Mouse (Mus musculus) hindbrain, embryonic 15.5 days (tissue): ENCODE results near the gene Bpifb2. TPM values are rescaled to one million over a fixed set of nuclear protein-coding genes. Genes with fewer than 3 reads are reported as not detected.
"Not testable (repeated sequence)": the region's sequence is repeated elsewhere in the genome, so short reads cannot be mapped to it uniquely, and the experiment has no call there.

Source experiments
- ATAC-seq: fragments of 200-750 bp; cut with Nextera tagmentation; 2 replicates; pipeline ENCODE4 v1.8.0; 2017; ENCODE audit warnings: low read depth, moderate number of reproducible peaks, moderate TSS enrichment; ENCODE audit not compliant: low FRiP score
- H3K27ac ChIP-seq: fragments of 300-500 bp; sonication (generic); replicated peaks from 2 replicates; pipeline ENCODE4 v1.5.1; 2015; ENCODE audit warnings: mild to moderate bottlenecking, inconsistent platforms
- H3K27me3 ChIP-seq: fragments of 300-500 bp; sonication (generic); 2 replicates; pipeline ENCODE4 v1.6.1; 2015; ENCODE audit warnings: control low read depth, inconsistent platforms
- H3K36me3 ChIP-seq: fragments of 300-500 bp; sonication (generic); 2 replicates; pipeline ENCODE4 v1.6.1; 2015; ENCODE audit warnings: control low read depth, inconsistent platforms
- H3K4me1 ChIP-seq: fragments of 300-500 bp; sonication (generic); replicated peaks from 2 replicates; pipeline ENCODE4 v1.6.1; 2015; ENCODE audit warnings: control low read depth, inconsistent platforms
- H3K4me2 ChIP-seq: fragments of 300-500 bp; sonication (generic); 2 replicates; pipeline ENCODE4 v1.6.1; 2015; ENCODE audit warnings: moderate library complexity, mild to moderate bottlenecking, inconsistent platforms
- H3K4me3 ChIP-seq: fragments of 300-500 bp; sonication (generic); 2 replicates; pipeline ENCODE4 v1.5.1; 2015; ENCODE audit warnings: mild to moderate bottlenecking, inconsistent platforms
- H3K9ac ChIP-seq: fragments of 300-500 bp; sonication (generic); 2 replicates; pipeline ENCODE4 v1.6.1; 2015; ENCODE audit warnings: inconsistent platforms
- H3K9me3 ChIP-seq: fragments of 300-500 bp; sonication (generic); 2 replicates; pipeline ENCODE4 v1.6.1; 2016; ENCODE audit warnings: control low read depth, inconsistent platforms
- WGBS: fragments of 180-500 bp; shearing (Covaris S2); methylation state at CpG from one replicate; pipeline ENCODE4 v1.1.7; 2015; 5-methylcytosine and 5-hydroxymethylcytosine counted together
- polyA plus RNA-seq: library from polyadenylated mRNA; unstranded; fragments of >200 nt; fragmentation: Nextera tagmentation; extraction: Ambion mirVana; gene quantifications from 2 replicates; pipeline ENCODE4 v1.2.1, GENCODE M21; 2015

Bpifb2 gene
- 0.17 TPM in 1 of 2 replicates, not detected in the other for polyA plus RNA-seq

DNA sequence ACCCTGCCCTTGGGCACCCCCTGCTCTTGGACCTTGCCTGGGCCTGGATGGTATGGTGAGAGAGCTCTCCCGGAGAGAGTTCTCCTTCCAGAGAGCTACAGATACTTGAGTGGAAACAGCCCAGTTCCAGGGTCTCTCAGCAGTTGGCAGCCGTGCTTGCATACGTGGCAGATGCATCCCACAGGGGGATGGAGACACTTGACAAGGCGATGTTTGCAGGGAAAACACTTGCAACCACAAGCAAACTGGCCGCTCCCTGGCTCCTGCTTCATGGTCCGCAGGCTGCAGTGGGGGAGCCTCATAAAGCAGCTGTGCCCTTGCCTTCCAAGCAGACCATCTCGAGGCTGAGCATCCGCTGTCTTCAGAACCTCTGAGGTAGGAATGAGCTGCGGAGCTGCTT lies at the start of gene Bpifb2:
TSS of gene Bpifb2 (plus strand) at position 301 of the 400 bp plus-strand sequence.
- Histone ChIP-seq H3K4me3 (no peak within 1 kb of the TSS), H3K9me3 (no peaks in the 10 kb centered on the region), H3K9ac (no peak within 1 kb of the TSS), H3K27me3 (no peaks in the 10 kb centered on the region), H3K4me1 (no peaks in the 10 kb centered on the region), H3K36me3 (no peaks in the 10 kb centered on the region), H3K27ac (no peak within 1 kb of the TSS), H3K4me2 (no peak within 1 kb of the TSS)
- no peak for ATAC-seq
- WGBS, result 71% methylated on average over 9 of the region's 9 CpGs

DNA sequence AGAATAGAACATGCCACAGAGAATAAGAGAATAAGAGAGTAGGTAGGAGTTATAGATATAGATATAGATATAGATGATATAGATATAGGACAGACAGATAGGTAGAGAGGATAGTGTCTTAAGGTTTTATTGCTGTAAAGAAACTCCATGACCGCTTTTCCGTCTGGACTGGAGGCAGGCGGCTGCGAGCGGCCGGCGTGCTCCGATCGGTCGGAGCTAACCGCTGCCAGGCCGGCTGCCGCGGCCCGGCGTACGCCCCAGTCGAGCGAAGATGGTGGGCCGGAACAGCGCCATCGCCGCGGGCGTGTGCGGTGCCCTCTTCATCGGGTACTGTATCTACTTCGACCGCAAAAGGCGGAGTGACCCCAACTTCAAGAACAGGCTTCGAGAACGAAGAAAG lies 48.9 kb upstream of the Bpifb2 start:
- not testable (repeated sequence) for H3K27ac ChIP-seq, H3K4me3 ChIP-seq, H3K9ac ChIP-seq, H3K9me3 ChIP-seq, H3K4me1 ChIP-seq, ATAC-seq, H3K4me2 ChIP-seq, H3K27me3 ChIP-seq, H3K36me3 ChIP-seq
- WGBS, result 75% methylated on average over 32 of the region's 32 CpGs

DNA sequence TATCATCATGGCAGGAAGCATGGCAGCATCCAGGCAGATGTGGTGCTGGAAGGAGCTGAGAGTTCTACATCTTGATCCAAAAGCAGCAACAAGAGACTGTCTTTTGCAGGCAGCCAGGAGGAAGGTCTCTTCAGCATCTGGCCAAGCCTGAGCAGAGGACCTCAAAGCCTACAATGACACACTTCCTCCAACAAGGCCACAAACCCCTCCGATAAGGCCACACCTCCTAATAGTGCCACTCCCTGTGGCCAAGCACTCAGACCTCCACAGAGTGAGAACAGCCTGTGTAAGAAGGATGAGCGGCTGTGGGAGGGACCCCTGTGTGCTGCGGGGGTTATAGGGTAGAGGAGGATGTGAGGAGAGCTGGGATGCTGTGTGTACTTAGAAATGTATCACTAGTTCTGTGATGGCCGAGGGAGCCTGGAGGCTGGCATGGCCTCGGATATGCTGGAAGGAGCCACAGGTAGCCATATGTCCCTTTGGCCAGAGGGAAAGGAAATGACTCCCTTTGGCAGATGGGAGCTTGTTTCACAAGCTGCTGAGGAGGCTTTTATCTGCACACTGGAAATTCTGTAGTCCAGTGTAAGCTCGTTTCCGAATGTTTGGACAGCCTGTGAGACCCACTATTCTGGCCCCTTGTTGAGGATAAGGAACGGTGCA lies 47.5 kb upstream of the Bpifb2 start:
- 84% methylated on average over 8 of the region's 8 CpGs for WGBS
- Histone ChIP-seq H3K4me2 (no peak overlapping the region), H3K36me3 (no peaks in the 10 kb centered on the region), H3K4me3 (no peak overlapping the region), H3K4me1 (peaks cover 6% of the 10 kb centered on the region; the same call in 1 of the 2 replicates), H3K27ac (no peak overlapping the region), H3K9ac (no peak overlapping the region), H3K27me3 (no peaks in the 10 kb centered on the region), H3K9me3 (no peaks in the 10 kb centered on the region)
- no peak for ATAC-seq

DNA sequence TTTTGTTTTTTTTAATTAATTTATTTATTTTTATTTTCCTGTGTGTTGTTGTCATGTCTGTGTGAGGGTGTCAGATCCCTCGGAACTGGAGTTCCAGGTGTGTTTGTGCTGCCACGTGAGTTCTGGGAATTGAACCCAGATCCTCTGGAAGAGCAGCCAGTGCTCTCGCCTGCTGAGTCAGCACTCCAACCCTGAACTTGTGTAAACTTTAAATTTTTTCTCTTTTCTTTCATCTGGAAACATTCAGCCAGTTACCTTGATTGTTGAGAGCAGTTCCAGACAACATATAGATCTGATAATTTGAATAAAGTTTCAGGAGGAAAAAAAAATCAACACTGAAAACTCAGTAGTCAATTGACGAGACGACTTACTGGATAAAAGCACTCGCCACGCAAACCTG lies 46.1 kb upstream of the Bpifb2 start:
- Histone ChIP-seq H3K4me3 (no peak overlapping the region), H3K4me1 (peaks cover 6% of the 10 kb centered on the region; the same call in 1 of the 2 replicates), H3K36me3 (no peaks in the 10 kb centered on the region), H3K27ac (no peak overlapping the region), H3K9ac (no peak overlapping the region), H3K27me3 (no peaks in the 10 kb centered on the region), H3K4me2 (no peak overlapping the region), H3K9me3 (no peaks in the 10 kb centered on the region)
- 91% methylated on average over 7 of the region's 7 CpGs for WGBS
- no peak for ATAC-seq

DNA sequence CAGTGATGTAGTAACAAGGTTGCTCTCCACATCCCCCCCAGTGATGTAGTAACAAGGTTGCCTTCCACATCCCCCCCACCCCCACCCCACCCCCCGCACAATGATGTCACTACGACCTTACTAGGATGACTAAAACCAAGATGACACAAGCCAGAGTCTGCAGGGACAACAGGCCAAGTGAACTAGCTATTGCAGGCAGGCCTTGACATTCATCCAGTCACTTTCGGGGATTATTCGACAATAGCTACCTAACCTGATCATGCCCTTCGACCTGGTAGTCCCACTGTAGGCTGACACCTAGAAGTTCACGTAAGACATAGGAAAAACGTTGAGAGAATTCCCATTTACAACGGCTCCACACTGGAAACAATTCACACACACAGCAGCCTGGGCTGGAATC lies 41.6 kb upstream of the Bpifb2 start:
- no peak for ATAC-seq
- H3K9ac ChIP-seq, result no peak overlapping the region
- no peaks in the 10 kb centered on the region for H3K9me3 ChIP-seq
- H3K4me3 ChIP-seq, result no peak overlapping the region
- no peak overlapping the region for H3K27ac ChIP-seq
- H3K4me1 ChIP-seq, result no peaks in the 10 kb centered on the region
- no peak overlapping the region for H3K4me2 ChIP-seq
- WGBS, result 93% methylated on average over 8 of the region's 8 CpGs
- no peaks in the 10 kb centered on the region for H3K36me3 ChIP-seq
- H3K27me3 ChIP-seq, result no peaks in the 10 kb centered on the region

DNA sequence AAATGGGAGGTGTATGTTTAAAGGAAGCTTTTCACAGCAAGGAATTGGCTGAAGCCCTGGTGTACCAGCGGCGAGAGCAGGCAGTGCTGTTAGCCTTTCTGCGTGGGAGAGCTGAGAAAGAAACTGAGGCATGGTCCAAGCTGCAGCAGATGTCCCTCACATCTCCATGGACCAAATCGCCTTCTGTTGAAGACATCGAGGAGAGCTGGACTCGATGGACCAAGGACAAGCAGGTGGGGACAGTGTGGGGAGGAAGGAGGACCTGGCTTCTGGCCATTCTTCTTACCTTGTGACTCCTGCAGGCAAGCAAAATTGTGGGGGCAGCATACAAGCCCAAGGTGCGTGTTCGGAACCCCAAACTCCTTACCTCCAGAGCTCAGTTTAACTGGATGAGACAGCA lies 32.0 kb upstream of the Bpifb2 start:
- no peaks in the 10 kb centered on the region for H3K4me1 ChIP-seq
- H3K4me2 ChIP-seq, result no peak overlapping the region
- no peak for ATAC-seq
- WGBS, result 88% methylated on average over 8 of the region's 8 CpGs
- H3K27me3 ChIP-seq, result no peaks in the 10 kb centered on the region
- no peaks in the 10 kb centered on the region for H3K9me3 ChIP-seq
- no peaks in the 10 kb centered on the region for H3K36me3 ChIP-seq
- no peak overlapping the region for H3K27ac ChIP-seq
- H3K4me3 ChIP-seq, result no peak overlapping the region
- H3K9ac ChIP-seq, result no peak overlapping the region

DNA sequence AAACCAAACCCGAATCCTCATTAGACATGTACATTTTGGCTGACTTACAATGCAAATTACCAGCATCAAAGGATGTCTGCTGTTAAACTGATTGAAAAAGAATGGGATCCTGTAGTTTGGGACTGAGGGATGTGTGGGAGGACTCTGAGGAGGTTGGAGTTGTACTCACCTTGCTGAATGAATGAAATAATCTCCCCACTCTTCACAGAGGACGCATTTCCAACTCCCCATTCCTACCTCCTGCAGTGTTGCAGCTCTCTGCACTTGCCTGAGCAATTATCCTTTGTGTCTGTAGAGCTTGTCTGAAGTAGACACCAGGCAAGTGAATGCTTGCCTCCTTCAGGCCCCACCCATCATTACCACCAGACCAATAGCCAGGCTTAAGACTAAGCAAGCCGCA lies 26.5 kb upstream of the Bpifb2 start:
- ATAC-seq, result no peak
- Histone ChIP-seq H3K27ac (no peak overlapping the region), H3K36me3 (no peaks in the 10 kb centered on the region), H3K4me2 (no peak overlapping the region), H3K9me3 (no peaks in the 10 kb centered on the region), H3K4me1 (no peaks in the 10 kb centered on the region), H3K27me3 (no peaks in the 10 kb centered on the region), H3K4me3 (no peak overlapping the region), H3K9ac (no peak overlapping the region)
- 77% methylated on average over 3 of the region's 3 CpGs for WGBS

DNA sequence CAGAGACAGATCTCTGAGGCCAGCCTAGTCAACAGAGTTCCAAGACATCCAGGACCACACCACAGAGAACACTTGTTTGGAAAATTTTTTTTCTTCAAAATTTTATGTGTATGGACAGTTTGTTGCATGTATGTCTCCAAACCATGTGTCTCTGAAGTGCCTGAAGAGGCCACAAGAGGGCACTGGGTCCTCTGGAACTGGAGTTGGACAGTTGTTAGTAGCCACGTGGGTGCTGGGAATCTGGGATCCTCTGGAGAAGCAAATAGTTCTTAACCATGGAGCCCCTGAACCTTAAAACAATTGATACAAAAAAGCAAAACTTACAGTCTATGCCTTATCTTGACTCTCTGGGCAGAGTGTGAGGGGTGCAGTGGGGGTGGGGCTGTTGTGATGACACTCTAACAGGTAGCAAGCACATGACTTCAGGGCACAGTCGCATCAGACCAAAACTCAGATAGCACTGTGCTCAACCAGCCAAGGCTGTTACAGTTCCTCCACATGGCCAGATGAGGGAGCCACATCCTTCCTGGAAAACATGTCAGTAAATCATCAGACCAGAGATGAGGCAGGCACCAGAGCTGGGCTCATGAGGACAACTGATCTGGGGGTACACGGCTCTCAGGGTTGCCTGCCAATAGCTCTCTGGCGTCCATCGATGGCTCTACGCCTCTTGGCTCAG lies 24.4 kb upstream of the Bpifb2 start:
- Histone ChIP-seq H3K4me3 (no peak overlapping the region), H3K9me3 (no peaks in the 10 kb centered on the region), H3K27me3 (no peaks in the 10 kb centered on the region), H3K36me3 (no peaks in the 10 kb centered on the region), H3K4me2 (no peak overlapping the region), H3K4me1 (no peaks in the 10 kb centered on the region), H3K9ac (no peak overlapping the region), H3K27ac (no peak overlapping the region)
- ATAC-seq, result no peak
- whole genome bisulfite sequencing, result 87% methylated on average over 6 of the region's 6 CpGs

GRCm38 (mm10) chr2:153851030-153851360 lies 23.9 kb upstream of the Bpifb2 start:
- no peak overlapping the region for H3K9ac ChIP-seq
- no peaks in the 10 kb centered on the region for H3K4me1 ChIP-seq
- WGBS, result 62% methylated on average over 4 of the region's 4 CpGs
- H3K27me3 ChIP-seq, result no peaks in the 10 kb centered on the region
- no peak for ATAC-seq
- H3K4me2 ChIP-seq, result no peak overlapping the region
- H3K36me3 ChIP-seq, result no peaks in the 10 kb centered on the region
- no peaks in the 10 kb centered on the region for H3K9me3 ChIP-seq
- H3K27ac ChIP-seq, result no peak overlapping the region
- no peak overlapping the region for H3K4me3 ChIP-seq

- Histone ChIP-seq H3K9me3 (no peaks in the 10 kb centered on the region), H3K4me1 (no peaks in the 10 kb centered on the region)
- 25% methylated on average over 4 of the region's 5 CpGs for WGBS
Observed at GRCm38 (mm10) chr2:153853544-153853943, 21.3 kb upstream of the Bpifb2 start.

DNA sequence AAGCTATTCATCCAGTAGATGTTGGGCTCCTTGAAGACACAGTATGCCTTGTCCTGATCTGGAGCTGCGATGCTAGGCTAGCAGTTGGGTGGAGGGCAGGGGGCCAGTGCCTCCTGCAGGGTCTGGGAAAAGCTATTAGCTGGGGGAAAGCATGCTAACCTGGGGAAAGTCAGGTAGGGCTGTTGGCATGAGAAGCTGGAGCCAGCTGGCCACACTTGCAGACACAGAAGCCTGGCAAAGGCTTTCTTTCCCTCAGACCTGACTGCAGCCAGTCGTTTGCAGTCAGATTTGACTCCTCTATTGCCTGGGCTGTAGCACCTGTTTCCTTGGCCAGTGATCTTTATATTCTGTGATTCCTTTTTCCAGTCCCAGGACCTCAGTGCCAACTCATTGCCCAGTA lies 15.3 kb upstream of the Bpifb2 start:
- no peak overlapping the region for H3K27ac ChIP-seq
- H3K4me1 ChIP-seq, result no peaks in the 10 kb centered on the region
- no peaks in the 10 kb centered on the region for H3K27me3 ChIP-seq
- H3K9ac ChIP-seq, result no peak overlapping the region
- H3K9me3 ChIP-seq, result no peaks in the 10 kb centered on the region
- no peaks in the 10 kb centered on the region for H3K36me3 ChIP-seq
- 74% methylated on average over 2 of the region's 2 CpGs for WGBS
- no peak overlapping the region for H3K4me2 ChIP-seq
- no peak overlapping the region for H3K4me3 ChIP-seq
- ATAC-seq, result no peak

More at GRCm38 (mm10) chr2:153853544-153853943, 21.3 kb upstream of the Bpifb2 start:
- H3K9ac ChIP-seq, result no peak overlapping the region
- no peaks in the 10 kb centered on the region for H3K27me3 ChIP-seq
- H3K27ac ChIP-seq, result no peak overlapping the region
- no peak for ATAC-seq
- no peak overlapping the region for H3K4me3 ChIP-seq
- no peaks in the 10 kb centered on the region for H3K36me3 ChIP-seq
- H3K4me2 ChIP-seq, result no peak overlapping the region

DNA sequence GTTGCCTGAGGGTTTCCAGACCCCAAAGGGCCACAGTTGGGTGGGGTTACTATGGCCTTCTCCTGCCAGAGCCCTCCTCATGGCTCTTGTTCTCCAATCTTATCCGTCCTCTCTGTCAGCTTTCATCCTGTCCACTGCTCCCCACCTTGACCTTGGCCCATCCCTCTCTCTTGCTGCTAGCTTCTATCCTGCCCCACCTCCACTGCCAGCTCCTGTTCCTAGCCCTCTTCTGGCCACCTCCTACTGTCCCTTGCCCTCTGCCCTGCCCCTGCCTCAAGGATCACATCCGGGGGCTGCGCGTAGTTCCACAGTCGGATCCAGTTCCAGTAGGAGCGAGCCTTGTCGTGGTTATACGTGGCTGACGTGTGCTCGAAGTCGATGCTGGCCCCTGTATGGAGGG lies 14.5 kb upstream of the Bpifb2 start:
- H3K36me3 ChIP-seq, result no peaks in the 10 kb centered on the region
- H3K27ac ChIP-seq, result no peak overlapping the region
- no peak overlapping the region for H3K4me2 ChIP-seq
- no peaks in the 10 kb centered on the region for H3K9me3 ChIP-seq
- H3K4me1 ChIP-seq, result no peaks in the 10 kb centered on the region
- ATAC-seq, result no peak
- H3K9ac ChIP-seq, result no peak overlapping the region
- no peak overlapping the region for H3K4me3 ChIP-seq
- H3K27me3 ChIP-seq, result no peaks in the 10 kb centered on the region
- 96% methylated on average over 11 of the region's 11 CpGs for WGBS

DNA sequence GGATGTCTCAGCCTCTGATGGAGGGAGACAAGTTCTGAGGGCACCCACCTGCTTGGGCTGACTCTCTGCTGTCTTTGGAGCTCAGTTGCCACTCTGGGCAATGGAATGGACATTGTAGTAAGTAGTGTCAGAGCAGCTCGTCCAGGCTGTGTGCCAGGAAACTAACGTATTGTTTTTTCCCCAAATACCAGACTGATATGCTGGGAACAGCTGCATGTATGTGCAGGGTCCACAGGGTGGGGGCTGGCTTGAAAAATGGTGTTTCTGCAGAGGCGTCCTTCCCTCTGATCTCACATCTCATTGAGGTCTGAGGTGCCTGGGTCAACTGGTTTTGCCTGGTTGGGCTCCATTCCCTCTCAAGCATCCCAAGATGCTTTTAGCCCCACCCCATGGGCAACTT lies 14.1 kb upstream of the Bpifb2 start:
- no peaks in the 10 kb centered on the region for H3K4me1 ChIP-seq
- WGBS, result 71% methylated on average over 3 of the region's 3 CpGs
- no peak overlapping the region for H3K4me2 ChIP-seq
- no peaks in the 10 kb centered on the region for H3K36me3 ChIP-seq
- no peak overlapping the region for H3K4me3 ChIP-seq
- H3K27ac ChIP-seq, result no peak overlapping the region
- no peak overlapping the region for H3K9ac ChIP-seq
- no peaks in the 10 kb centered on the region for H3K27me3 ChIP-seq
- ATAC-seq, result no peak
- H3K9me3 ChIP-seq, result no peaks in the 10 kb centered on the region
